Mouse (Mus musculus) olfactory bulb, adult 2 months (tissue): Measurements from ENCODE around the gene Prkn. TPM values are rescaled to one million over a fixed set of nuclear protein-coding genes. Genes with fewer than 3 reads are reported as not detected.

ENCODE experiments used
- H3K27ac ChIP-seq: fragments of 200-500 bp; 2 replicates; pipeline ENCODE4 v1.5.1; 2012; ENCODE audit warnings: low read depth, low read length; ENCODE audit not compliant: insufficient read depth
- H3K4me1 ChIP-seq: fragments of 200-500 bp; 2 replicates; pipeline ENCODE4 v1.6.1; 2012; ENCODE audit warnings: low read length; ENCODE audit not compliant: control insufficient read depth, insufficient read depth
- H3K4me3 ChIP-seq: fragments of 200-500 bp; 2 replicates; pipeline ENCODE4 v1.5.1; 2012; ENCODE audit warnings: mild to moderate bottlenecking, low read depth, low read length, moderate library complexity; ENCODE audit not compliant: insufficient read depth
- CTCF ChIP-seq: fragments of 200-500 bp; IDR thresholded peaks from 2 replicates; pipeline ENCODE4 v1.5.1; 2012; ENCODE audit warnings: low read depth, mild to moderate bottlenecking, low read length, moderate library complexity; ENCODE audit not compliant: insufficient read depth
- POLR2A ChIP-seq: fragments of 200-500 bp; IDR thresholded peaks from 2 replicates; pipeline ENCODE4 v1.6.1; 2012; ENCODE audit warnings: mild to moderate bottlenecking, low read depth, low read length, moderate library complexity; ENCODE audit not compliant: insufficient read depth
- WGBS: fragments of 180-500 bp; shearing (Covaris S2); methylation state at CpG from one replicate; pipeline ENCODE4 v1.1.7; 2018; 5-methylcytosine and 5-hydroxymethylcytosine counted together
- polyA plus RNA-seq: library from polyadenylated mRNA; stranded (reverse); fragments of >200 nt; gene quantifications from 2 replicates; pipeline ENCODE4 v1.2.4, GENCODE M21; 2012; ENCODE audit warnings: low replicate concordance; ENCODE audit not compliant: missing spikeins, insufficient read depth, insufficient read length

Prkn gene
- polyA plus RNA-seq, 1 experiment, result not detected

DNA sequence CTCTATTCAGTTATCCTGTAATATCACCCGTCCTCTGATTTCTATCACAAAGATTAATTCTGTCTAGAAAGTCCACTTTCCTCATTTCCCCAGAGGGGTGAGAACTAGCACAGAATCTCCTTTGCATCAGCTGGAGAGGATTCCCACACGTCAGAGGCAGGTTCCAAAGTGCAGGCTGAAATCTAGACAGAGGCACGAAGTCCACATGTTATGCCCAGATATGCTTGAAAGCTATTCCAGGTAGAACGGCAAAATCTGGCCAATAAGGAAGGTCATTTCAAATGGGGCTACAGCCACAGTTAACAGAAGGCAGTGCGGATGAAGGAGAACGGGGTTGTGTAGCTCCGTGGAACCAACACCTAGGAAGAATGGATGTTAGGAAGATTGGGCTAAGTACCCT is 478.8 kb downstream of the Prkn start:
- no peak overlapping the region for H3K27ac ChIP-seq
- no peak overlapping the region for H3K4me3 ChIP-seq
- TF ChIP-seq POLR2A (no peak), CTCF (no peak)
- no peaks in the 10 kb centered on the region for H3K4me1 ChIP-seq
- 97% methylated on average over 7 of the region's 7 CpGs for WGBS

DNA sequence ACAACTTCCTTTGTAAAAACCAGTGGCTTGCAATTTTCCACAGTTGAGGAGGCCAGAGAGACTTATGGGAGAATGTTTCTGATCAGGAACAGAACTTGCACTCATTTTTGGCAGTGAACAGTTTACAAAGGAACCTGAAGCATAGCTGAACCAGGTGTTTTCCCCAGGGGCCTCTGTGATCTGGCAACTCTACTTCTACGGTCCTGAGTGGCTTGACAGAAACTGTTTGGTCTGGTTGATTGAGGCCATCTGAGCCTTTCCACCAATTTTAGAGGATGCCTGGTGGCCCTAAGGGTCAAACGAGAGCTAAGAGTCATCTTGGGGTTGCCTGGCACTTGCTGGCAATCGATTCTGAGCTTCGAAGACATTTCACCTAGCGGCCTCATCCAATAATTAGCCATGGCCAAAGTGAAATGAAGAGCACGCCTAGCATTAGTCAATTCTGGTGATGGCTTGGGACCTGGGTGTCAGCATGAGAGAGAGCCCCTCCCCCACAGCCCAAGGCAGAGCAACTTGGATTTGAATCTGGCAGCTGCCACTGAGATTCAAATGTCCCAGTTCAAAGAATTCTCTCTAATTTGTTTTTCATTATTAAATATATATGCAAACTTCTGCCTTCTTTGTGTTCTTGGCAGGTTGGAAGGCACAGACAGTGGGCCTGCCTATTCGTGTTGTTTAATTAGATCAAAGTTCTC is 479.6 kb downstream of the Prkn start:
- H3K4me1 ChIP-seq, result no peaks in the 10 kb centered on the region
- no peak overlapping the region for H3K27ac ChIP-seq
- WGBS, result 86% methylated on average over 7 of the region's 7 CpGs
- no peak overlapping the region for H3K4me3 ChIP-seq
- TF ChIP-seq POLR2A, result no peak
- TF ChIP-seq CTCF, result no peak

DNA sequence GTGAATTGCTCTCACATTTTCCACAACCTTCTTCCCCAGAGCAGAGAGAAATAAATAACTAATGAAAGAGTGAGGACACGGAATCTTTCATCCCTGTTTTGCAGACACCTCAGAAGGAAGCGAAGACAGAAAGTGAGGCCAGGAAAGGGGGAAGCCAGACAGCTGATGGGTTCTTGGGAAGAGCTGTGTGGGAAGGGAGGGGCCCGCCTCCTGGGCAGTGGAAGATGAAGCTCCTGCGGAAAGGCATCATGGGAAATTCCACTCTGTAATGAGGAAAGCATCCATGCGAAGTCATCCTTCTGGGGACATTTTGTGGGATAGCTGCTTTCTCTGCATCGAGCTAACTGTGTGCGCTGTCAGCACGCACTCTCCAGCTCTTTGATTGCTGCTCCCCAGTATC is 491.9 kb downstream of the Prkn start:
- Histone ChIP-seq H3K27ac (peak overlapping the region; percentile 12; the same call in 1 of the 2 replicates), H3K4me3 (no peak overlapping the region), H3K4me1 (peaks cover 6% of the 10 kb centered on the region)
- WGBS, result 48% methylated on average over 8 of the region's 8 CpGs
- TF ChIP-seq CTCF, result no peak
- TF ChIP-seq POLR2A, result no peak

DNA sequence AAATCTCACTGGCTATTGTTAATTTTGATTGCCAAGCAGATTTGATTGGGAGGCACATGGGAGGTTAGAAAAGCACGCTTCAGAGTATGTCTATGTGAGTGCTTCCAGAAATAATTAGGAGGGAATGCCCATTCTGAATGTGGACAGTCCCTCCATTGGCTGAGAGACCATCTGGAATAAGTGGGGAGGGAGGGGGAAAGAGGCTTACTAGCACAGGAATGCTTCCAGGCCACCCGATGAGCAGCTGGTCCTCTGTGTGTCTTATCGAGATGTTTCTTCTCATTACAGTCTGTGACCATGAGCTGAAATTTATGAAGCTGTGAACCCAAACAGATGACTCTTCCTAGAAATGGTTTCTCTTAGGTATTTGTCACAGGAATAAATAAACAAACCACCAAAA is 493.6 kb downstream of the Prkn start:
- no peak overlapping the region for H3K4me3 ChIP-seq
- H3K4me1 ChIP-seq, result peaks cover 6% of the 10 kb centered on the region
- 71% methylated on average over 3 of the region's 3 CpGs for WGBS
- no peak overlapping the region for H3K27ac ChIP-seq
- TF ChIP-seq CTCF (no peak), POLR2A (no peak)

DNA sequence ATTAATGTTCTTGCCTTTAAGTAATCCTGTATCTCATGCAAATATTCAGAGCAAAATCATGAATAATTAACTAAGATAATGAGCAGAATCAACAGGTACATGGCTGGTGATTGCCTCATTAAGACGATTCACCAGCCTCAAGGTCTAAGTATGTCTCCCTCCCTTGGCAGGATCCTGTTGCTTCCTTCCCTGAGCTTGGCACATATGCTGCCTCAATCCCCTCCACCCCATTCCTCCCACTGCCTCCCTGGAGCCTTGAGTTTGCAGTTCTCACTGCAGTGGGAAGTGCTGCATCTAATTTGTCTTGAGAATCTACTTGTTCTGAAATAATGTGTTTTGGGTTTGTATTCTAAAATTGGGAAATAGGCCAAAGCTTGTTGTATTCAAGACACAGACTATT is 496.0 kb downstream of the Prkn start:
- TF ChIP-seq POLR2A (no peak), CTCF (no peak)
- 32% methylated on average over 1 of the region's 1 CpGs for WGBS
- H3K4me1 ChIP-seq, result peaks cover 6% of the 10 kb centered on the region

DNA sequence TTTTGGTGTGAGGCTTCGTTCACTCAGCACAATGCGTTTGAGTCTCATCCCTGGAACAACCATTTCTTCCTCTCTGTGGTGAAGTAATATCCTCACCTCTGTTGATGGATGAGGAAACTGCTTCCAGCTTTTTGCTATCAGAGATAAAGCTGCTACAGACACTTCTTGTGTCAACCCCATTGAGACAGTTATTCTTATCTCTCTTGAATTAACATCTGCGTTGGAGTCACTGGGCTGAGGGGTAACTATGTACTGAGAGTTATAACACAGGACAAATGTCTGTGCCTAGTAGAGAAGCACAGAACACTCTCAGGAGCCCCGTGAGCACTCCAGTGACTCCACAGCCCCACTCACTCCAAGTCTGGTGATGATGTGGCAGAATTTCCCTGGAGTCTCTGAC is 500.2 kb downstream of the Prkn start:
- no peak for TF ChIP-seq CTCF
- TF ChIP-seq POLR2A, result no peak
- H3K27ac ChIP-seq, result no peak overlapping the region
- WGBS, result 83% methylated on average over 4 of the region's 4 CpGs
- H3K4me1 ChIP-seq, result peaks cover 2% of the 10 kb centered on the region; the same call in 1 of the 2 replicates
- H3K4me3 ChIP-seq, result no peak overlapping the region

More for the DNA sequence above, 496.0 kb downstream of the Prkn start:
- no peak overlapping the region for H3K4me3 ChIP-seq
- no peak overlapping the region for H3K27ac ChIP-seq

DNA sequence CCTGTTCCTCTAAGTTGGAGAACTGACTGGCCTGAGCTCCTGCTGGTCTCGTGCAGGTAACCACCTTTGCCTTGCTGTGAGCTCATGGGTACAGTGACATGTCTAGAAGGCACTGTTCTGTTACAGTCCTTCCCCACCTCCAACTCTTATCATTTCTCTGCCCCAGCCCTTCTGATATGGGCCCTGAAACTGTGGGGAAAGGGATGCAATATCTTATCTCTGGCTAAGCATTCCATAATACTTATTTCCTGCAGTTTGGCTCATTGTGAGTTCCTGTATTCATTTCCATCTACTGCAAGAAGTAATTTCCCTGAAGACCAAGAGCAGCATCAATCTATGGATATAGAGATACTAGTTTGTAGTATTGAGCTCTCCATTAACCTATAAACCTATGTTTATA is 506.1 kb downstream of the Prkn start:
- Histone ChIP-seq H3K4me3 (no peak overlapping the region), H3K27ac (no peak overlapping the region), H3K4me1 (no peaks in the 10 kb centered on the region)
- 97% methylated on average over 1 of the region's 1 CpGs for WGBS
- TF ChIP-seq POLR2A (no peak), CTCF (no peak)

DNA sequence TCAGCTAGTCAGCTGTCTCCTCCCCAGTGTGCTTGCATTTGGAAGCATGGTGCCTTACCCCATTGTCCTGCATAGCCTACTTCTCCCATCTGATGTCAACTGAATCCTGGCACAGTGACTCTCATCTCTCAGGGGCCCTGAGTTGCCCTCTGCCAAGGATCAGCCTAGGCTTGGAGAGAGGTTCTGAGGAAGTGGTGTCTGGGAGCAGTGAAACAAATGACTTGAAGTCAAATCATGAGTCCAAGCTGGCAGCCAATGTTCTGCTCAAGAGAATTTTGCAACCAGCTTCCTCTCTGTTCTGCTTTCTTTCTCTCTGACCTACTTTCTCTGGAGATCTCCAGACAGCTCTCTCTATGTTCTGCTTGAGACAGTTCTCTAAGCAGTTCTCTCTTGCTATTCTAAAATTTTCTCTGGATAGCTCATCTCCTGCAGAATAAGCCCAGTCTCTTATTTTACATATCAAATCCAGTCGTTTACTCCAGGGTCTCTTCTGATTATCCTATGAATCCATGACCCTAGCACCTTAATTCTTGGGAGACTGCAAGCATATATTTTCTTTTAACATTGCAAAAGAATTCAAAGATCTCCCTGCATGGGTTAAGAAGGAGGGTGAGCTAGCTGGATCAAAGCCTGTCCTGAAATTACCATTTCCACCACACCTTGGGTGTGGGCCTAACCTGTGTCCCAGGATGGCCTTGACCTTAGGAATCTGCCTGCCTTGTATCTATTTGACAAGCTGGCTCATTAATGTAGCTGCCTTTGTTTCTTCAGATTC is 512.8 kb downstream of the Prkn start:
- Histone ChIP-seq H3K4me1 (peaks cover 4% of the 10 kb centered on the region; the same call in 1 of the 2 replicates), H3K27ac (no peak overlapping the region), H3K4me3 (no peak overlapping the region)
- 47% methylated on average over 1 of the region's 1 CpGs for WGBS
- TF ChIP-seq POLR2A (no peak), CTCF (no peak)

DNA sequence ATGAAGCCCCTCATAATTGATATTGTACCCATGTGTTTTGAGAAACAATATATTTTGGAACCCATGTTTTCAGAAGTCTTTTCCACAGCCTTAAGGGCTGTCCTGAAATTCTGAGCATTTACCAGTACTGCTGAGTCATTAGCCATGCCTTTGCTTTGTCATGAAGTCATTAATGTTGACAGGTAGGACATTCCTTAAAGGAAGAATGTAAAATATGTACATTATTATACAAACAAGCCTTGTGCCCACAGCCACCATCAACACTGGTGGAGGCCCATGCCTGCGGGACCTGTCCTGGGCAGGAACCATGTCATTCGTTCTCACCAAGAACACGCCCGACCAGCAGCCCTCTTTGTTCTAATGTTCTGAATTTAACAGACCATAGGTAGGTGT is 513.4 kb downstream of the Prkn start:
- no peak overlapping the region for H3K27ac ChIP-seq
- WGBS, result 96% methylated on average over 4 of the region's 4 CpGs

DNA sequence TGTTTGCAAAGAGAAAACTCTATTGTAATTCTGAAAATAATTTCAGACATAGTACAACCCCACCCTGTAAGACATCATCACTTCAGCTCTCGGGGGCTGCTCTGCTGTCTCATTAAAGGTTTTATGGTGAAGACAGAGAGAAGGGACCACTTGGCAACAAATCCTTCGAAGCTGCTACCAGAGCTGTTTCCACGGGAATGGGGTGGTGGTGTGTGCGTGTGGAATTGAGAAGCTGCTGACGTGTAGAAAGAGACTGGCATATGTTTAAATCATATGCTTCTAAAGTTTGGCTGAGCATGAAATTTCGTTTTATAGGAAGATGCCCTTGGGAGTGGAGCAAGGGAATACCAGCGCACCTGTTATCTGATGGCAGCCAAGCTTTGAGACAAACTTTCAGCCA is 514.2 kb downstream of the Prkn start:
- no peak for TF ChIP-seq CTCF
- TF ChIP-seq POLR2A, result no peak
- Histone ChIP-seq H3K27ac (no peak overlapping the region), H3K4me3 (no peak overlapping the region), H3K4me1 (peaks cover 4% of the 10 kb centered on the region; the same call in 1 of the 2 replicates)
- 81% methylated on average over 7 of the region's 7 CpGs for WGBS

More for the DNA sequence above, 513.4 kb downstream of the Prkn start:
- Histone ChIP-seq H3K4me1 (peaks cover 4% of the 10 kb centered on the region; the same call in 1 of the 2 replicates), H3K4me3 (no peak overlapping the region)
- no peak for TF ChIP-seq POLR2A
